Mouse (Mus musculus): ENCODE measurements around the gene Cacna1e. TPM values are rescaled to one million over a fixed set of nuclear protein-coding genes. Genes with fewer than 3 reads are reported as not detected.

Cacna1e gene
- 1.5 TPM for total RNA-seq (2023)

DNA sequence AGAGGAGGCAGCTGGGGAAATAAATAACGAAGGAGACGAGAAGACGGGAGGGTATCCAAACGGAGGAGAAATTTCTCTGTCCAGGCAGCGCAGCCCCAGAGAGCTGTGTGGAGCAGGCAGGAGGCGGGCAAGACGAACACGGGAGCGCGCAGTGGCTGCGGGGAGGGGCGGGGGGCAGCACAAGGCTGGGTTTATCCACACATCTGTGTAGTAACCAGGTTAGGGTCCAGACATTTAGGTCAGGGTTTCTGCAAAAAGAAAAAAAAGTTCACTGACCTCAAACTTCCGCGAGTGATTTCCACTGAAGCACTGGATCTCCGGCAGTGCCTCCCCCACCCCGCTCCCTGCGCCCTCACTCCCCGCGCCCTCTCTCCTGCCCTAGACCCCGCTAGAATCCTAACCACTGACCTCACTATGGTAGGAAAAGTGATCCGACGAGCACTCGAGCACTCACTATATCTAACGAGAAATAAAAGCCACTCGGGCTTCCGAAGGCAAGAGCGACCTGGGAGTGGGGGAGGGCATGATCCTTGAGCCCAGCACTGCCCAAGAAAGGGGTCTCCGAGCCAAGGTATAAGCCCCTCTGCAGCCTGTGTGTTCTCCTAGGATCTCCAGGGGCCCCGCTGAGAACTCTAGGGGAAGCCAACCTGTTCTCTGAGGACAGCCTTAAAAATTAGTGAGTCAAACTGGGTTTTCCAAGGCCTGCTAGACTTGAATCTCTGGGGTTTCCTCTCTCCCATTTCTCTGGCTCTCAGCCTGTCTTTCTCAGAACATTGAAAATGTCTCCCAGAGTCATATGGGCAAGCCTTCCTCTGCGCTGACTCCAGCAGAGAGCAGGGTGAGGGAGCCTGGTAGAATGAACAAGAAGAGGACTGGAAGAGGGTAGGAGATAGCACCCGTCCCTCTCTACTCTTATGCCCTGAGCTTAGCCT is at the start of gene Cacna1e:
Gene Cacna1e (minus strand): TSS at position 227 of the 932 bp plus-strand sequence.

Other genes starting within 250 kb of the Cacna1e start
- gene Ier5, start 215.1 kb upstream of the Cacna1e start, total RNA-seq (2023) = 128 TPM

Measured in CD4-positive naive resting alpha-beta T cell, adult 57 days (primary cell).